Mouse (Mus musculus) gastrocnemius, adult 2 months (tissue): ENCODE measurements around the gene Olfr917. TPM values are rescaled to one million over a fixed set of nuclear protein-coding genes. Genes with fewer than 3 reads are reported as not detected.

Experiments
- DNase-seq: peaks from one replicate; pipeline ENCODE4 v3.0.0; 2022
- H3K27ac ChIP-seq: fragments of 200-600 bp; 2 replicates; pipeline ENCODE4 v1.8.1; 2022; ENCODE audit warnings: mild to moderate bottlenecking
- H3K4me3 ChIP-seq: fragments of 200-600 bp; 2 replicates; pipeline ENCODE4 v1.8.1; 2022; ENCODE audit warnings: mild to moderate bottlenecking, moderate library complexity
- CTCF ChIP-seq: fragments of 200-600 bp; IDR thresholded peaks from 2 replicates; pipeline ENCODE4 v1.8.1; 2022; ENCODE audit warnings: antibody characterized with exemption, mild to moderate bottlenecking, moderate library complexity
- intact Hi-C: fragments of 180-260 bp; cut with DNase I; formaldehyde crosslinking; loops from one replicate; pipeline ENCODE4 v1.15.1; 2025
- long read RNA-seq, 2 experiments: library from polyadenylated mRNA; stranded (forward); transcript quantifications; one replicate each; pipeline ENCODE4 v2.0.0; 2021
- total RNA-seq, 2 experiments: library from RNA; stranded (reverse); gene quantifications; 2 replicates each; pipeline ENCODE4 v1.2.3; 2021

Gene Olfr917
- total RNA-seq: not detected
- long read RNA-seq, experiment 1: 0 reads
- long read RNA-seq, experiment 2: 0 reads

- TF ChIP-seq CTCF: no peak
Observed at GRCm38 (mm10) chr9:38665742-38666141, at the start of gene Olfr917. Gene Olfr917 (minus strand): TSS chr9:38665842.

GRCm38 (mm10) chr9:38674501-38674900, 8.9 kb upstream of the Olfr917 start, which contains the start of gene Olfr918:
Gene Olfr918 (minus strand): TSS chr9:38674601.
- H3K4me3 ChIP-seq: no peak within 1 kb of the TSS
- no peak for TF ChIP-seq CTCF
- H3K27ac ChIP-seq: no peak within 1 kb of the TSS
- intact Hi-C loops: no loop called here
- no peak for DNase-seq

More at GRCm38 (mm10) chr9:38665742-38666141, at the start of gene Olfr917:
- H3K4me3 ChIP-seq: no peak within 1 kb of the TSS
- DNase-seq: no peak
- intact Hi-C loops: no loop called here
- H3K27ac ChIP-seq: no peak within 1 kb of the TSS

- intact Hi-C loops: no loop called here
- no peak for TF ChIP-seq CTCF
- no peak overlapping the region for H3K27ac ChIP-seq
- no peak overlapping the region for H3K4me3 ChIP-seq
- no peak for DNase-seq
Observed at GRCm38 (mm10) chr9:38672887-38673286, 7.2 kb upstream of the Olfr917 start.

- TF ChIP-seq CTCF: no peak
- Histone ChIP-seq H3K27ac (no peak within 1 kb of the TSS), H3K4me3 (no peak within 1 kb of the TSS)
- no peak for DNase-seq
- intact Hi-C loops: no loop called here
Observed at GRCm38 (mm10) chr9:38659775-38660174, 5.9 kb downstream of the Olfr917 start, which contains the start of gene Olfr916. Gene Olfr916 (minus strand): TSS chr9:38659875.

- no peak overlapping the region for H3K27ac ChIP-seq
- no peak for DNase-seq
- TF ChIP-seq CTCF: no peak
- intact Hi-C loops: no loop called here
- H3K4me3 ChIP-seq: no peak overlapping the region
Observed at GRCm38 (mm10) chr9:38632406-38632805, 33.2 kb downstream of the Olfr917 start.

Other genes with a start within 250 kb of the Olfr917 start
- not detected for gene Olfr901, start 236.4 kb downstream of the Olfr917 start, total RNA-seq
- gene Olfr902, start 218.2 kb downstream of the Olfr917 start, total RNA-seq: not detected
- gene Olfr904, start 202.7 kb downstream of the Olfr917 start, total RNA-seq: not detected
- gene Olfr905, start 194.7 kb downstream of the Olfr917 start, total RNA-seq: not detected
- not detected for gene Olfr906, start 178.8 kb downstream of the Olfr917 start, total RNA-seq
- gene Olfr907, start 170.0 kb downstream of the Olfr917 start, total RNA-seq: not detected
- not detected for gene Olfr911-ps1, start 144.3 kb downstream of the Olfr917 start, total RNA-seq
- gene Olfr910, start 128.0 kb downstream of the Olfr917 start, total RNA-seq: not detected
- not detected for gene Olfr912, start 85.7 kb downstream of the Olfr917 start, total RNA-seq
- gene Olfr913, start 73.1 kb downstream of the Olfr917 start, total RNA-seq: not detected
- gene Olfr914, start 60.7 kb downstream of the Olfr917 start, total RNA-seq: not detected
- not detected for gene Olfr916, start 6.0 kb downstream of the Olfr917 start, total RNA-seq
- gene Olfr918, start 8.8 kb upstream of the Olfr917 start, total RNA-seq: not detected
- gene Olfr919, start 37.8 kb upstream of the Olfr917 start, total RNA-seq: not detected
- 10 to 100 TPM; 11.0 to 12.4 TPM for gene Vwa5a, start 52.4 kb upstream of the Olfr917 start, total RNA-seq
- gene Olfr920, start 86.5 kb upstream of the Olfr917 start, total RNA-seq: under 1 TPM in 1 of 2 experiments, not detected in 1; 0.06 TPM
- not detected for gene Olfr921, start 107.2 kb upstream of the Olfr917 start, total RNA-seq
- not detected for gene Olfr922, start 148.8 kb upstream of the Olfr917 start, total RNA-seq
- not detected for gene Olfr923, start 160.7 kb upstream of the Olfr917 start, total RNA-seq
- not detected for gene Olfr924, start 178.6 kb upstream of the Olfr917 start, total RNA-seq
- not detected for gene Olfr26, start 189.2 kb upstream of the Olfr917 start, total RNA-seq
- not detected for gene Olfr926, start 211.3 kb upstream of the Olfr917 start, total RNA-seq